Mouse (Mus musculus): Measurements from ENCODE around the gene Utrn. TPM values are rescaled to one million over a fixed set of nuclear protein-coding genes. Genes with fewer than 3 reads are reported as not detected.

Gene Utrn
- 53.2 and 101 TPM in 2 replicates for total RNA-seq (2023)

GRCm38 (mm10) chr10:12869029-12869671 is at the start of gene Utrn:
Gene Utrn, minus strand, starts transcription at chr10:12869365.

Other genes starting within 250 kb of the Utrn start
- 145 and 192 TPM in 2 replicates for gene Stx11, start 94.9 kb upstream of the Utrn start, total RNA-seq (2023)
- 6.7 and 6.9 TPM in 2 replicates for gene Sf3b5, start 136.0 kb upstream of the Utrn start, total RNA-seq (2023)
- 3.1 and 4.4 TPM in 2 replicates for gene Plagl1, start 191.1 kb upstream of the Utrn start, total RNA-seq (2023)